Mouse (Mus musculus) forebrain, embryonic 15.5 days (tissue): ENCODE results near the gene Aspdh. TPM values are rescaled to one million over a fixed set of nuclear protein-coding genes. Genes with fewer than 3 reads are reported as not detected.

Experiments used
- ATAC-seq: fragments of 200-750 bp; cut with Nextera tagmentation; replicated peaks from 2 replicates; pipeline ENCODE4 v1.8.0; 2017; ENCODE audit warnings: mild to moderate bottlenecking, moderate TSS enrichment, moderate library complexity
- H3K27ac ChIP-seq: fragments of 300-500 bp; sonication (generic); replicated peaks from 2 replicates; pipeline ENCODE4 v1.5.1; 2015; ENCODE audit warnings: mild to moderate bottlenecking, inconsistent platforms
- H3K27me3 ChIP-seq: fragments of 300-500 bp; sonication (generic); 2 replicates; pipeline ENCODE4 v1.6.1; 2015; ENCODE audit warnings: inconsistent platforms
- H3K36me3 ChIP-seq: fragments of 300-500 bp; sonication (generic); 2 replicates; pipeline ENCODE4 v1.6.1; 2015; ENCODE audit warnings: mild to moderate bottlenecking, inconsistent platforms
- H3K4me1 ChIP-seq: fragments of 300-500 bp; sonication (generic); 2 replicates; pipeline ENCODE4 v1.6.1; 2015; ENCODE audit warnings: inconsistent platforms
- H3K4me2 ChIP-seq: fragments of 300-500 bp; sonication (generic); replicated peaks from 2 replicates; pipeline ENCODE4 v1.6.1; 2015; ENCODE audit warnings: mild to moderate bottlenecking, inconsistent platforms
- H3K4me3 ChIP-seq: fragments of 300-500 bp; sonication (generic); 2 replicates; pipeline ENCODE4 v1.5.1; 2015; ENCODE audit warnings: mild to moderate bottlenecking, inconsistent platforms
- H3K9ac ChIP-seq: fragments of 300-500 bp; sonication (generic); replicated peaks from 2 replicates; pipeline ENCODE4 v1.6.1; 2015; ENCODE audit warnings: mild to moderate bottlenecking, inconsistent platforms
- H3K9me3 ChIP-seq: fragments of 300-500 bp; sonication (generic); 2 replicates; pipeline ENCODE4 v1.6.1; 2016; ENCODE audit warnings: inconsistent platforms
- whole genome bisulfite sequencing: fragments of 180-500 bp; shearing (Covaris S2); methylation state at CpG from one replicate; pipeline ENCODE4 v1.1.7; 2015; ENCODE audit warnings: mixed read lengths; 5-methylcytosine and 5-hydroxymethylcytosine counted together
- polyA plus RNA-seq: library from polyadenylated mRNA; unstranded; fragments of >200 nt; fragmentation: Nextera tagmentation; extraction: Ambion mirVana; gene quantifications from 2 replicates; pipeline ENCODE4 v1.2.1, GENCODE M21; 2015

Gene Aspdh
- polyA plus RNA-seq, 1 experiment from 2014 or later = 5.8 TPM

DNA sequence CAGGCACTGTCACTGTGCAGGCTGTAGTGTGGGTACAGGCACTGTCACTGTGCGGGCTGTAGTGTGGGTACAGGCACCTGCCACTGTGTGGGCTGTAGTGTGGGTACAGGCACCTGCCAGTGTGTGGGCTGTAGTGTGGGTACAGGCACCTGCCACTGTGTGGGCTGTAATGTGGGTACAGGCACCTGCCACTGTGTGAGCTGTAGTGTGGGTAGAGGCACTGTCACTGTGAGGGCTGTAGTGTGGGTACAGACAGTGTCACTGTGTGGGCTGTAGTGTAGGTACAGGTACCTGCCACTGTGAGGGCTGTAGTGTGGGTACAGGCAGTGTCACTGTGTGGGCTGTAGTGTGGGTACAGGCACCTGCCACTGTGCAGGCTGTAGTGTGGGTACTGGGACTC is 18.9 kb downstream of the Aspdh start:
- Histone ChIP-seq H3K9ac (no peak overlapping the region), H3K27ac (no peak overlapping the region), H3K4me2 (no peak overlapping the region), H3K9me3 (no peaks in the 10 kb centered on the region), H3K4me1 (no peaks in the 10 kb centered on the region), H3K4me3 (no peak overlapping the region), H3K27me3 (peaks cover 19% of the 10 kb centered on the region), H3K36me3 (peaks cover 9% of the 10 kb centered on the region)
- WGBS = 92% methylated on average over 1 of the region's 1 CpGs
- no peak for ATAC-seq

DNA sequence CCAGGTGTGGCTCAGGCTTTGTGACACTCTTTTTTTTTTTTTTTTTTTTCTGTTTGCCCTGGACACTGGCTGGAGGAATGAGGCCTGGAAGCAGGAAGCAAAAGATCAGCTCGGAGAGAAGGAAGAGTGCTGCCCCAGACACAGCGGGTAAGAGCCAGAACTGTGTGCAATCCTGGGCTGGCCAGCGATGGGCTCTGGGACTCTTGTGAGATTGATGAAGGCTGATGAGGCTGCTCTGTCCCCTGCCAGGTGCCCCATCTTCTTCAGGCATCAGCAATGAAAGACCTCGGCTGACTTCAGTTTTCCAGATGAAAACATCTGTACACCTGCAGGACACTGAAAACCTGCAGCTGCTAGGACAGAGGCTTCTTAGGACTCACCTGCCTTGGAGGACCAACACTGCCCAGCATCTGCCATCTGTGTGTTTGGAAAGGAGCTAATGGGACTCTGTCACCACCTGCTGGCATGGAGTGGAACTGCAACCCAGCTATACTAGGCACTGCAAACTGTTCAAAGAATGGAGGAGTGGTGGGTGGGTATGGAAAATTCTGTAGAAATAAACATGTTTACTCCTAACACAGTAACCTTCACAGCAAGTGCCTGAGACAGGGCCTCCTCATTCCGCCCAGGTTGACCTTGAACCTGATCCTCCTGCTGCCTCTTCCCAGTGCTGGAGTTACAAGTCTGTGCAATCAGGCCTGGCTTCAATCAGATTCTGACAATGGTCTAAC is 19.8 kb downstream of the Aspdh start:
- WGBS = 42% methylated on average over 5 of the region's 5 CpGs
- Histone ChIP-seq H3K36me3 (peaks cover 14% of the 10 kb centered on the region), H3K27me3 (peaks cover 14% of the 10 kb centered on the region), H3K4me1 (no peaks in the 10 kb centered on the region), H3K4me3 (no peak overlapping the region), H3K4me2 (no peak overlapping the region), H3K9ac (no peak overlapping the region), H3K27ac (peak overlapping the region; percentile 46; the same call in 1 of the 2 replicates), H3K9me3 (no peaks in the 10 kb centered on the region)
- peak; percentile 82 for ATAC-seq

DNA sequence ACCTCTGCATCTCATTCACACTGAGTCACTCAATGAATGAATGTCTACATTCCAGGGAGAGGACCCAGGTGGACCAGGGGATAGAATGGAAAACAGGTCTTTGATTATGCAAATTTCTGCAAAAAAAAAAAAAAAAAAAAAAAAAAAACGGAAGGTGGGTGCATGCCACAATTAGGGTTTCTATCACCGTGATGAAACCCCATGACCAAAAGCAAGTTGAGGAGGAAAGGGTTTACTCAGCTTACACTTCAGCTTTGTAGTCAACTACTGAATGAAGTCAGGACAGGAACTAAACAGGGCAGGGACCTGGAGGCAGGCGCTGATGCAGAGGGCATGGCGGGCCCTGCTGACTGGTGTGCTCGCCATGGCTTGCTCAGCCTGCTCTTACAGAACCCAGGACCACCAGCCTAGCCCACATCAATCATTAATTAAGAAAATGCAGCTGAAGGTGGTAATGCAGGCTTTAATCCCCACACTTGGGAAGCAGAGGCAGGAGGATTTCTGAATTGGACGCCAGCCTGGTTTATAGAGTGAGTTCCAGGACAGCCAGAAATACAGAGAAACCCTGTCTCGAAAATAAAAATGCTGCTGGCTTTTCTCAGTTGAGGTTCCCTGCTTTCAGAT is 20.5 kb downstream of the Aspdh start:
- peaks cover 10% of the 10 kb centered on the region for H3K27me3 ChIP-seq
- no peak overlapping the region for H3K4me2 ChIP-seq
- ATAC-seq = no peak
- H3K9me3 ChIP-seq = no peaks in the 10 kb centered on the region
- peaks cover 21% of the 10 kb centered on the region for H3K36me3 ChIP-seq
- H3K27ac ChIP-seq = no peak overlapping the region
- H3K4me1 ChIP-seq = no peaks in the 10 kb centered on the region
- H3K9ac ChIP-seq = no peak overlapping the region
- 74% methylated on average over 7 of the region's 7 CpGs for WGBS
- no peak overlapping the region for H3K4me3 ChIP-seq

DNA sequence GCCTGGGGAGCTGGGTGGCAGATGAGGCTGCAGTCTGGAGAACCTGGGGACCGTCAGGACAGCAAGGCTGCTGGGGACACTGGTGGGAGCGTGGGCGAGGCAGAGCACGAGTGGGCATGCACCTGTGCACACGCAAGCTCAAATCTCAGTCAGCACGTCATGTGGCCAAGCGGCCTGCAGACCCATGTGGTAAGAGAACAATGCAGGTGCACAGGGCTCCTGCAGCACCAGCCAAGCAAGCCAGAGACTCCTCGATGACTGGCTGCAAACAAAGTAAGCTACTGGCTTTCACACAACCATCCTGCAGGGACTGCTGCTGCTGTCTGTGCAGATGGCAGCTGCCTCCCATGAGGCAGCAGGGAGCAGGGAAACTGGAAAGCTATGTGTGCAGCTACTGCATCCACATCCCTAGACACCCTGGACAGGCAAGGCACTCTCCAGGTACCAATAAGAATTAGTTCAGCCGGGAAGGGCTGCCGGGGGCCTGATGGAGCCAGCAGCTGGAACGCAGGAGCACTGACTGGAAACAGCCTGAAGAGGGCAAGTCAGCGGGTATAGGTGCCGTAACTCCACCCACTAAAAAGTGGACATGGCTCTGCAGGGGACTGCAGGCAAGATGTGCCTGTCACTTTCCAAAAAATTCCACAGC is 21.9 kb downstream of the Aspdh start:
- H3K27ac ChIP-seq = no peak overlapping the region
- H3K4me1 ChIP-seq = no peaks in the 10 kb centered on the region
- H3K9ac ChIP-seq = no peak overlapping the region
- H3K4me2 ChIP-seq = no peak overlapping the region
- no peaks in the 10 kb centered on the region for H3K9me3 ChIP-seq
- no peak for ATAC-seq
- peaks cover 33% of the 10 kb centered on the region for H3K36me3 ChIP-seq
- WGBS = 63% methylated on average over 13 of the region's 13 CpGs
- no peak overlapping the region for H3K4me3 ChIP-seq
- peaks cover 7% of the 10 kb centered on the region for H3K27me3 ChIP-seq

DNA sequence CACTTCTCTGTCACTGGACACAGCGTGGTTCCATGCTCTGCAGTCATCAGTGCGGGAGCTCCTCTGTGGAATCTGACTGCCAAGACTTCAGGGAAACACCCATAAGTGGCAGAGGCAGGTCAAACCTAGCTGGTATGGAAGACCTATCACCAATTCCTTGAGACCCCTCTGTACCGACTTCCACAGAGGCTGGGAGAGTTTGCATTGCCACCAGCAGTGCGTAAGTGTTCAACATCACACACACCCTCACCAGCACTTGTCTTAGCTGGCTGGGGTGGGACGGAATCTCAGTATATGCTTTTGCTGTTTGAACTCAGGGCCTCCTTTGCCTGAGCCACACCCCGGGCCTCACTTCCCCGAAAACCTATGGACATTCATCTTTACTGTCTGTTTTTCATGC is 22.7 kb downstream of the Aspdh start:
- no peak overlapping the region for H3K4me3 ChIP-seq
- no peaks in the 10 kb centered on the region for H3K9me3 ChIP-seq
- no peak overlapping the region for H3K9ac ChIP-seq
- no peak for ATAC-seq
- H3K27me3 ChIP-seq = no peaks in the 10 kb centered on the region
- 87% methylated on average over 7 of the region's 7 CpGs for WGBS
- no peak overlapping the region for H3K27ac ChIP-seq
- H3K36me3 ChIP-seq = peaks cover 40% of the 10 kb centered on the region
- H3K4me2 ChIP-seq = no peak overlapping the region
- 0 out of 2 replicates have a peak, but pooled peaks cover 1% of the 10 kb centered on the region for H3K4me1 ChIP-seq

DNA sequence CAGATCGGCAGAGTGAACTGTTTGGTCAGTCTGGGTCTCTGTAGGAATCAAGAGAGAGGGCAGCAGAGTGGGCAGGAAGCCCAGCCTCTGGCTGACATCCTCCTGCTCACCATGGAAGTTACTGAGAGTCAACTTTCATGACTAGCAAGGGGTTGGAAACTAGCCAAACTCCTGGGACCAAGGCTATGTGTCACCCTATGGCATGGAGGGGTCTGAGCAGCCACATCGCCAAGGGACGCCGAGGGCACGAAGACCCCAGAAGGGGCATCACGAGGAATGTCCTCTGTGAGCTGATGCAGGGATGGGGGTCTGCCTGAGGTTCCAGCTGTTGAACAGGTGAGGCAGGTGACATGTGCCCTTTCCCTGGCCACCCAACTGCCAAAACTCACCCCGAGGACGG is 23.4 kb downstream of the Aspdh start:
- ATAC-seq = no peak
- no peak overlapping the region for H3K4me2 ChIP-seq
- no peak overlapping the region for H3K27ac ChIP-seq
- H3K4me1 ChIP-seq = 0 out of 2 replicates have a peak, but pooled peaks cover 5% of the 10 kb centered on the region
- peaks cover 42% of the 10 kb centered on the region for H3K36me3 ChIP-seq
- no peaks in the 10 kb centered on the region for H3K9me3 ChIP-seq
- 96% methylated on average over 8 of the region's 8 CpGs for WGBS
- no peak overlapping the region for H3K4me3 ChIP-seq
- no peak overlapping the region for H3K9ac ChIP-seq
- H3K27me3 ChIP-seq = no peaks in the 10 kb centered on the region

DNA sequence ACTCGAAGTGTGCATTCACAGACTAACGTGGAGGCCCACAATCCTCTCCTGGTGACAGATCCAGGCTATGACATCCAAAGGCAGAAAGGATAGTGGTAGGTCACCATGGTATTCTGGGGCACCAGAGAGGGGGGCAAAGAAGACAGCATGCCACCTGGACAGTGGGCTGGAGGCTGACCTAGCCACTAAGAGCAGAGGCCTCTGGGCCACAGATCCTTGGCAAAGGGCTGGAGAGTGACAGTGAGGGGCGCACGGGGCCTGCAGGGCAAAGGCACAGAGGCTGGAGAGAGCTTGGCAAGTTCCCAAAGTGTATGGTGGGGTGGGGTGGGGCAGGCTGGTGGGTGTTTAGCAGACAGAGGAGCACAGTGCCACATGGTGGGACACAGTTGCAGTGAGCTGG is 25.1 kb downstream of the Aspdh start:
- no peak overlapping the region for H3K4me2 ChIP-seq
- H3K9ac ChIP-seq = no peak overlapping the region
- no peak for ATAC-seq
- H3K9me3 ChIP-seq = no peaks in the 10 kb centered on the region
- H3K27me3 ChIP-seq = no peaks in the 10 kb centered on the region
- peaks cover 18% of the 10 kb centered on the region for H3K4me1 ChIP-seq
- no peak overlapping the region for H3K27ac ChIP-seq
- H3K4me3 ChIP-seq = no peak overlapping the region
- H3K36me3 ChIP-seq = peaks cover 47% of the 10 kb centered on the region
- 82% methylated on average over 4 of the region's 4 CpGs for WGBS

DNA sequence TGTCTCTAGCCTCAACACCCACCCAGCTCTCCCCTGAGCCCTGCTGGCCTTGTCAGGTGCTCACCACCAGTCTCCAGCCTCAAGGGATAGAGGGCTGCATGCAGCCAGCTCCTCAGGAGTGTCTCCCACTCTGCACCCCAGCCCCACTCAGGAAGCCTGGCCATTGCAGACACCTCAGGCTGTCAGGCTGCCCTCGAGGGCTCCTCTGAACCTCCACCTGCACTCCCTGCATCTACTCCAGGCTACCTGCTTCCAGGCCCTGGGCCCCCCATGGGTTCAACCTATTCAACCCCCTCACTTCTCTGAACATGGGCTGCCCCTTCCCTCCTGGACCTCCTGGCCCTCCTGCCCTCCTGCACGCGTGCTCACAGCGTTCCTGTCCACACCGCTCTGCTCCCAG is 26.2 kb downstream of the Aspdh start:
- ATAC-seq = no peak
- peaks cover 24% of the 10 kb centered on the region for H3K4me1 ChIP-seq
- 94% methylated on average over 5 of the region's 5 CpGs for WGBS
- no peaks in the 10 kb centered on the region for H3K27me3 ChIP-seq
- H3K9ac ChIP-seq = no peak overlapping the region
- no peaks in the 10 kb centered on the region for H3K9me3 ChIP-seq
- H3K4me2 ChIP-seq = no peak overlapping the region
- H3K4me3 ChIP-seq = no peak overlapping the region
- H3K27ac ChIP-seq = no peak overlapping the region
- H3K36me3 ChIP-seq = peaks cover 47% of the 10 kb centered on the region

DNA sequence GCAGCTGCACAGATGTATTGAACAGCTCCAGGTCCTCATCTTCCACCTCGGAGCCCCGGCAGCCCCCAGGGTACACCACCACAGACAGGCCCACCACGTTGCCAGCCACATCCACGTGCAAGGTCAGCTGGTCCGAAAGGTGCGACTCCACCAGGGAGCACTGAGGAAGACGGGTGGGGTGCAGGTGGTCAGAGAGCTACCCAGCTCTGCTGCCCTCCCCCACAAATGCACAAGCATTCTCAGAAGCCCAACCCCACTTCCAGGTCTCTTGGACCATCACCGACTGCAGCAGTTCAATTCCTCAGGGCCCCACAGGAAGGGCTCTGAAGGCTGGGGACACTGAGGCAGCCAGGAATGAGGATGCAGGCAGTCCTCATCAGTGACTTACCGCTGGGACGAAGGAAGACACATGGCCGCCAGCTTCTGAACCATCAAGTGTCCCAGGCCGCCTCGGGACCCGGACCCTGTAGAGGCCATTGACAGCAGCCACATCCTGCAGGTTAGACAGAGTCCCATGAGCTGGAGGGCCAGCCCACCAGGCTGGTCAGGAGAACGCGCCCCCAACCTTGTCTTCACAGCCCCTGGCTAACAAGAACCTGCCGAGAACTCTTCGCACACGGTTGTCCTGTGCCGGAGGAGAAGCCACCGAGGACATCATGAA is 27.1 kb downstream of the Aspdh start:
- no peak for ATAC-seq
- H3K4me2 ChIP-seq = no peak overlapping the region
- no peaks in the 10 kb centered on the region for H3K9me3 ChIP-seq
- H3K27ac ChIP-seq = no peak overlapping the region
- peaks cover 47% of the 10 kb centered on the region for H3K36me3 ChIP-seq
- H3K27me3 ChIP-seq = no peaks in the 10 kb centered on the region
- peaks cover 30% of the 10 kb centered on the region for H3K4me1 ChIP-seq
- no peak overlapping the region for H3K4me3 ChIP-seq
- H3K9ac ChIP-seq = no peak overlapping the region
- WGBS = 95% methylated on average over 21 of the region's 21 CpGs

DNA sequence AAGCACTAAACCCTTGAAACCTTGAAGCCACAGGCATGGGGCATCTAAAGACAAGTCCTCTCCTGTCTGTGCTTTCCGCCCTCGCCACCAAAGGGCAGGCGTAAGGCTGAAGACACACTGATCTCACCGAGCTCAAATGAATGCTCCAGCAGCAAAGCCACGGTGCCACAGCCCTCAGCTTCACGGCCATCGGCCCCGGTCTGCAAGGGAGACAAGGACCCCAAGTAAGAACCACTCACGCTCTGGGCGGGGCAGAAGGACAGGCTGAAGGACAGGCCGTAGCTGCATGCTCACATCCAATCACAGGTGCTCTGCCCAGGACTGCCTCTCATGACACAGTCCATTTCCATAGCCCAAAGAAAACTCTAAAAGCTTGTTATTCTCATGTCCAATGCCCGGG is 29.5 kb downstream of the Aspdh start:
- Histone ChIP-seq H3K27ac (no peak overlapping the region), H3K9me3 (no peaks in the 10 kb centered on the region), H3K4me1 (peaks cover 34% of the 10 kb centered on the region), H3K4me3 (no peak overlapping the region), H3K27me3 (no peaks in the 10 kb centered on the region), H3K4me2 (no peak overlapping the region), H3K36me3 (peaks cover 36% of the 10 kb centered on the region), H3K9ac (no peak overlapping the region)
- ATAC-seq = no peak
- WGBS = 96% methylated on average over 12 of the region's 12 CpGs

DNA sequence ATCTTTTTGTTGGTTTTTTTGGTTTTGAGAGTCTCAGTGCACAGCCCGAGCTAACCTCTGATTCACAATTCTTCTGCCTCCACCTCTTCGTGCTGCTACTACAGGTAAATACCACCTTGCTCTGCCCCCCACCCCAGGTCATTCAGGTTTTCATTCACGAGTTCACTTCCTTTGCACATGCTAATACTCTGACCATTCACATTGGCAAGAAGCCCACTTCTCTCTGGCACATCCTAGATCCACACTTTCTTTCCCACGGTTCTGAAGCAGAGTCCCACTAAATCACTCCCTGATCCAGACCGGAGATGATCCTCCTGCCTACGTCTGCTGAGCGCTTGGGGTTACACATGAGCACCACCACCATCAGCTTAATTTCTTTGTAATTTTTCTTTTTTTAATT is 29.9 kb downstream of the Aspdh start:
- peak overlapping the region; percentile 64 for H3K4me3 ChIP-seq
- H3K27ac ChIP-seq = no peak overlapping the region
- H3K36me3 ChIP-seq = peaks cover 32% of the 10 kb centered on the region
- WGBS = 78% methylated on average over 7 of the region's 7 CpGs
- peak overlapping the region; percentile 89 for H3K9ac ChIP-seq
- H3K9me3 ChIP-seq = no peaks in the 10 kb centered on the region
- H3K4me1 ChIP-seq = peaks cover 34% of the 10 kb centered on the region
- no peaks in the 10 kb centered on the region for H3K27me3 ChIP-seq
- peak overlapping the region; percentile 63 for H3K4me2 ChIP-seq
- ATAC-seq = no peak
